Mouse (Mus musculus) forebrain, embryonic 10.5 days (tissue): ENCODE results near the gene Snapc4. TPM values are rescaled to one million over a fixed set of nuclear protein-coding genes. Genes with fewer than 3 reads are reported as not detected.

ENCODE experiments used
- DNase-seq: peaks from one replicate; pipeline ENCODE4 v3.0.0-alpha.2; 2017; ENCODE audit warnings: low spot score; ENCODE audit errors: extremely low spot score
- H3K27ac ChIP-seq: fragments of 300-500 bp; sonication (generic); 2 replicates; pipeline ENCODE4 v1.5.1; 2016; ENCODE audit warnings: mild to moderate bottlenecking
- H3K27me3 ChIP-seq: fragments of 300-500 bp; sonication (generic); 2 replicates; pipeline ENCODE4 v1.6.1; 2016; ENCODE audit warnings: mild to moderate bottlenecking; ENCODE audit not compliant: poor library complexity, severe bottlenecking
- H3K36me3 ChIP-seq: fragments of 300-500 bp; sonication (generic); replicated peaks from 2 replicates; pipeline ENCODE4 v1.6.1; 2016; ENCODE audit warnings: mild to moderate bottlenecking, moderate library complexity
- H3K4me1 ChIP-seq: fragments of 300-500 bp; sonication (generic); 2 replicates; pipeline ENCODE4 v1.6.1; 2016
- H3K4me3 ChIP-seq: fragments of 300-500 bp; sonication (generic); 2 replicates; pipeline ENCODE4 v1.5.1; 2016; ENCODE audit warnings: mild to moderate bottlenecking, moderate library complexity
- H3K9me3 ChIP-seq: fragments of 300-500 bp; sonication (generic); 2 replicates; pipeline ENCODE4 v1.6.1; 2016; ENCODE audit warnings: mild to moderate bottlenecking, moderate library complexity
- WGBS: fragments of 180-500 bp; shearing (Covaris S2); methylation state at CpG from one replicate; pipeline ENCODE4 v1.1.7; 2016; 5-methylcytosine and 5-hydroxymethylcytosine counted together
- polyA plus RNA-seq: library from polyadenylated mRNA; unstranded; fragments of >200 nt; fragmentation: Nextera tagmentation; extraction: Ambion mirVana; gene quantifications from 2 replicates; pipeline ENCODE4 v1.2.1, GENCODE M21; 2016

The Snapc4 gene
- polyA plus RNA-seq, 1 experiment from 2014 or later, result 37.8 TPM

DNA sequence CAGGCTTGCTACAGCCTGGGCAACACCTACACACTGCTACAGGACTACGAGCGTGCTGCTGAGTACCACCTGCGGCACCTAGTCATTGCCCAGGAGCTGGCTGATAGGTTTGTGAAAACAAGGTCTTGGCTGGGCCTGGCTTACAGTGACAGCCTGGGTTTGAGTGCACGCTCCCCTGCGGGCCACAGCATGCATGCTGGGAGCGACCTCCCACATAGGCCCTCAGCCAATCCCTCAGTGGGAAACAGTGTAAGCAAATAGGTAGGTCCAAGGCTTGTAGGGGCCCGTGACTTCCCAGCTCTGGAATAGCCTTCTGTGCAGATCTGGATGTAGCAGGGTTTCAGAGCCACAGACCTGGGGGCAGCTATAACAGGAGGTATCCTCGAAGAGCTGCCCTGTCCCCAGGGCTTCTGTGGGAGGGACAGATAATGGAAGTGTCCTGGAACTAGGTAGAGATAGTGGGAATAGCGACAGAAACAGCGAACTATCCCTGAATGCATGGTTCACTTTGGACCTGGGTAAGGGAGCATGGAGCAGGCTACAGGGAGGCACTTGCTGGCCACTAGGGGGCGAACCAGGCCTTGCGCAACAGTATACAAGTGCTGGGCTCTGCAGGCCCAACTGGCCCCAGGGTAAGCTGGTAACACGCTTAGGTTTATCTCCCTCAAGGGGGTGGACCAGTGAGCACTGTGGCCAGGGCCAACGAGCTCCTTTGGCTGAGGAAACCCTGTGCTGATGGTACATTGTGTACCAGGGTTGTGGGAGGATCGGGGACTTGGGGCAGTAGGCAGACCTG lies 54.9 kb downstream of the Snapc4 start:
- Histone ChIP-seq H3K27me3 (no peaks in the 10 kb centered on the region), H3K27ac (no peak overlapping the region), H3K4me3 (no peak overlapping the region), H3K9me3 (no peaks in the 10 kb centered on the region), H3K36me3 (peaks cover 96% of the 10 kb centered on the region), H3K4me1 (0 out of 2 replicates have a peak, but pooled peaks cover 2% of the 10 kb centered on the region)
- 69% methylated on average over 15 of the region's 15 CpGs for WGBS
- peak; percentile 61 for DNase-seq

GRCm38 (mm10) chr2:26324917-26325316 lies 55.5 kb downstream of the Snapc4 start:
- Histone ChIP-seq H3K4me3 (no peak overlapping the region), H3K27me3 (no peaks in the 10 kb centered on the region), H3K27ac (no peak overlapping the region), H3K9me3 (no peaks in the 10 kb centered on the region), H3K36me3 (peaks cover 96% of the 10 kb centered on the region), H3K4me1 (peaks cover 9% of the 10 kb centered on the region)
- DNase-seq, result no peak
- 94% methylated on average over 2 of the region's 2 CpGs for WGBS

- H3K4me3 ChIP-seq, result no peak overlapping the region
- 95% methylated on average over 13 of the region's 13 CpGs for WGBS
- H3K27me3 ChIP-seq, result no peaks in the 10 kb centered on the region
- H3K9me3 ChIP-seq, result no peaks in the 10 kb centered on the region
- H3K36me3 ChIP-seq, result peaks cover 96% of the 10 kb centered on the region
- no peak for DNase-seq
- H3K27ac ChIP-seq, result no peak overlapping the region
- H3K4me1 ChIP-seq, result peaks cover 15% of the 10 kb centered on the region
Observed at GRCm38 (mm10) chr2:26323589-26324325, 56.7 kb downstream of the Snapc4 start.

- Histone ChIP-seq H3K36me3 (peaks cover 86% of the 10 kb centered on the region), H3K27ac (no peak overlapping the region), H3K27me3 (no peaks in the 10 kb centered on the region), H3K4me1 (peaks cover 48% of the 10 kb centered on the region), H3K4me3 (no peak overlapping the region), H3K9me3 (no peaks in the 10 kb centered on the region)
- WGBS, result 93% methylated on average over 14 of the region's 14 CpGs
- no peak for DNase-seq
Observed at GRCm38 (mm10) chr2:26320245-26321185, 59.9 kb downstream of the Snapc4 start.

DNA sequence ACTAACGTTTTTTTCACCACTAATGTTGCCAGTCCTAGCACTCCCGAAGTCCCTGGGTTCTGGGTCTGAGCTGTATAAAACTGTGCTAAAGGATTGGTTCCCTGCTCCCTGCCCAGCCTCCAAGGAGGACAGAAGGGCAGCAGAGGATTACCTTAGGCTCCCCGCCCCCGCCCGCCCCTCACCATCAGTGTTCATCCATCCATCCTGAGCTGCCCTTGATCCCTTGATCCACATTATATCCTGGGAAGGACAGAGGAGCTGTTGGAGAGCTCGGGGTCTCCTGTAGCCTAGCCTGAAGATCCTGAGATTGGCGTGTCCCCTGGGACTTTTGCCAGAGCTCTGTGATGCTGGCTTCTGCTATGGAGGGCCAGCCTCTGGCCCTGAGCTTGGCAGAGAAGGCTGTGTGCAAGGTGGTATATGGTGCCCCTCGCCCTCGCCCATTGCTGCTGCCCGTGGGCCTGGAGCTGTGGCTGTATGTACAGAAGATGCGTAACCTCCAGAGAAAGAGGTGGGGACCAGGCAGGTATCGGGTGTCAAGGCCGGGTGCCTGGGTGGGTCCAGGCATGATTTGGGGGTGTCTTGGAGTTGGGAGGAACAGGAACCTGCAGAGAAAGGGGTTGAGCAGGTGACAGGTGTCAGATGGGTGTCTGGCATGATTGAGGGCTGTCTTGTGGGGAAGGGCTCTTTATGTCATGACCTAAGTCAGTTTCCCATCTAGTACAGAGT lies 60.8 kb downstream of the Snapc4 start:
- H3K4me1 ChIP-seq, result peaks cover 55% of the 10 kb centered on the region
- no peak overlapping the region for H3K27ac ChIP-seq
- H3K4me3 ChIP-seq, result no peak overlapping the region
- H3K36me3 ChIP-seq, result peaks cover 78% of the 10 kb centered on the region
- no peak for DNase-seq
- no peaks in the 10 kb centered on the region for H3K9me3 ChIP-seq
- no peaks in the 10 kb centered on the region for H3K27me3 ChIP-seq
- 90% methylated on average over 13 of the region's 13 CpGs for WGBS

GRCm38 (mm10) chr2:26319109-26319508 lies 61.3 kb downstream of the Snapc4 start:
- peaks cover 61% of the 10 kb centered on the region for H3K4me1 ChIP-seq
- no peaks in the 10 kb centered on the region for H3K27me3 ChIP-seq
- H3K9me3 ChIP-seq, result no peaks in the 10 kb centered on the region
- DNase-seq, result no peak
- no peak overlapping the region for H3K4me3 ChIP-seq
- peaks cover 72% of the 10 kb centered on the region for H3K36me3 ChIP-seq
- 91% methylated on average over 9 of the region's 9 CpGs for WGBS
- 0 out of 2 replicates have a peak overlapping the region, but pooled peaks have one; percentile 51 for H3K27ac ChIP-seq

GRCm38 (mm10) chr2:26317991-26318672 lies 62.3 kb downstream of the Snapc4 start:
- Histone ChIP-seq H3K4me1 (peaks cover 63% of the 10 kb centered on the region), H3K4me3 (peak overlapping the region; percentile 91; the same call in 1 of the 2 replicates), H3K27ac (no peak overlapping the region), H3K27me3 (no peaks in the 10 kb centered on the region), H3K36me3 (peaks cover 63% of the 10 kb centered on the region), H3K9me3 (no peaks in the 10 kb centered on the region)
- DNase-seq, result no peak
- WGBS, result 93% methylated on average over 3 of the region's 3 CpGs

GRCm38 (mm10) chr2:26317371-26317770 lies 63.1 kb downstream of the Snapc4 start:
- H3K9me3 ChIP-seq, result no peaks in the 10 kb centered on the region
- peaks cover 55% of the 10 kb centered on the region for H3K36me3 ChIP-seq
- H3K27me3 ChIP-seq, result no peaks in the 10 kb centered on the region
- DNase-seq, result no peak
- WGBS, result 78% methylated on average over 3 of the region's 3 CpGs
- H3K27ac ChIP-seq, result 0 out of 2 replicates have a peak overlapping the region, but pooled peaks have one; percentile 98
- peaks cover 69% of the 10 kb centered on the region for H3K4me1 ChIP-seq
- H3K4me3 ChIP-seq, result peak overlapping the region; percentile 91

GRCm38 (mm10) chr2:26316576-26317246 lies 63.7 kb downstream of the Snapc4 start:
- WGBS, result 83% methylated on average over 9 of the region's 9 CpGs
- no peaks in the 10 kb centered on the region for H3K27me3 ChIP-seq
- no peaks in the 10 kb centered on the region for H3K9me3 ChIP-seq
- DNase-seq, result no peak
- peaks cover 48% of the 10 kb centered on the region for H3K36me3 ChIP-seq
- H3K27ac ChIP-seq, result peak overlapping the region; percentile 98
- peaks cover 71% of the 10 kb centered on the region for H3K4me1 ChIP-seq
- H3K4me3 ChIP-seq, result peak overlapping the region; percentile 91

DNA sequence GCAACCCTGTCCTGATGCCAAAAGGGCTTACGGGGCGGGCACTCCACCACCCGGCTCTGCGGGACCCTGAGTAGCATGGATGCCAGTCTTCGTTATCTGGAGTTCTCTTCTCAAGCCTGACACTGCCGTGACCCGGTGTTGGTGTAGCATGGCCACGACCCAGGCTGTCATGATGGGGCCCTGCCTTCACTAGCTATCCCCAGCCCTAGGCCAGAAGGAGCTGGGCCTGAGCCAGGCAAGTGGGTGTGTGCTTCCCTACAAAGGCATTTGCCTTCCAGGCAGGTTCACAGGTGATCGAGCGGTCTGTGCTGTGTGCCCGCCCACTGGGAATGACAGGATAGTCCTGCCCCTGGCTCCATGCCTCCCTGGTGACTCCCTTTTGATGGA lies 64.5 kb downstream of the Snapc4 start:
- Histone ChIP-seq H3K9me3 (no peaks in the 10 kb centered on the region), H3K27ac (peak overlapping the region; percentile 98), H3K36me3 (peaks cover 41% of the 10 kb centered on the region), H3K4me1 (peaks cover 74% of the 10 kb centered on the region), H3K27me3 (no peaks in the 10 kb centered on the region), H3K4me3 (peak overlapping the region; percentile 91)
- no peak for DNase-seq
- WGBS, result 2% methylated on average over 11 of the region's 11 CpGs
